Comparison of ENCODE assay signal across 12 mouse cellular contexts in genomic region chr1:131242956-131243355, GRCm38 (mm10). TPM values are rescaled to one million over a fixed set of nuclear protein-coding genes. Genes with fewer than 3 reads are reported as not detected.
DNase-seq lines count a peak whose midpoint lies in the region; ATAC-seq and TF ChIP-seq lines count a peak whose summit lies in the region.
"Had no signal": no experiment of that assay in that cellular context is flagged by ENCODE, and none has a peak within 500 bp of the region (broad histone marks: within the 10 kb centered on the region; RNA-seq: fewer than 3 reads in every experiment).

No protein-coding gene starts in this region.

- no peak for DNase-seq in heart, adult 9 months (ENCODE audit: low spot score in 2 of 2)
- DNase-seq in kidney, postnatal 0 days (ENCODE audit: low spot score) = no peak
- DNase-seq in kidney, adult 11 months = no peak
- no peak for DNase-seq in midbrain, embryonic 10.5 days (ENCODE audit: low spot score)
- no peak for DNase-seq in layer of hippocampus, postnatal 10 days (ENCODE audit: low spot score in 2 of 2)
- DNase-seq in frontal cortex, postnatal 36 days (ENCODE audit: low spot score in 2 of 2) = no peak
- DNase-seq: adrenal gland, postnatal 25 days; B cell, adult 2 months; cerebellum, postnatal 14 days had no signal

- peaks cover 64% of the 10 kb centered on the region for H3K4me1 ChIP-seq in heart, embryonic 12.5 days (replicated peaks)
- peaks cover 25% of the 10 kb centered on the region for H3K4me1 ChIP-seq in kidney, postnatal 0 days (replicated peaks; ENCODE audit: insufficient read depth, low read length)
- H3K4me1 ChIP-seq in midbrain, embryonic 15.5 days = peaks cover 29% of the 10 kb centered on the region
- H3K4me1 ChIP-seq in midbrain, embryonic 10.5 days = peaks cover 38% of the 10 kb centered on the region

- H3K9me3 ChIP-seq in heart, embryonic 12.5 days (replicated peaks) = no peaks in the 10 kb centered on the region
- H3K9me3 ChIP-seq in kidney, postnatal 0 days (replicated peaks; ENCODE audit: low read length) = no peaks in the 10 kb centered on the region
- no peaks in the 10 kb centered on the region for H3K9me3 ChIP-seq in midbrain, embryonic 15.5 days
- no peaks in the 10 kb centered on the region for H3K9me3 ChIP-seq in midbrain, embryonic 10.5 days (replicated peaks)
- H3K9me3 ChIP-seq: embryonic facial prominence, embryonic 10.5 days had no signal

- H3K4me3 ChIP-seq in heart, embryonic 12.5 days = no peak overlapping the region
- no peak overlapping the region for H3K4me3 ChIP-seq in kidney, postnatal 0 days (replicated peaks; ENCODE audit: low read depth, low read length)
- no peak overlapping the region for H3K4me3 ChIP-seq in midbrain, embryonic 15.5 days
- H3K4me3 ChIP-seq in midbrain, embryonic 10.5 days = no peak overlapping the region
- H3K4me3 ChIP-seq: embryonic facial prominence, embryonic 10.5 days had no signal

- H3K27ac ChIP-seq in heart, embryonic 12.5 days (ENCODE audit: poor library complexity, severe bottlenecking) = no peak overlapping the region
- no peak overlapping the region for H3K27ac ChIP-seq in kidney, postnatal 0 days
- no peak overlapping the region for H3K27ac ChIP-seq in midbrain, embryonic 15.5 days
- no peak overlapping the region for H3K27ac ChIP-seq in midbrain, embryonic 10.5 days (replicated peaks)
- H3K27ac ChIP-seq: embryonic facial prominence, embryonic 10.5 days had no signal

- no peak for TF ChIP-seq CTCF in kidney, postnatal 0 days (IDR thresholded peaks at IDR 0.05; ENCODE audit: low read depth)

- WGBS in heart, embryonic 12.5 days = 50% methylated on average over 6 of the region's 6 CpGs
- 45% methylated on average over 6 of the region's 6 CpGs for WGBS in kidney, postnatal 0 days
- WGBS in midbrain, embryonic 15.5 days = 68% methylated on average over 6 of the region's 6 CpGs
- 60% methylated on average over 6 of the region's 6 CpGs for WGBS in midbrain, embryonic 10.5 days

- no peaks in the 10 kb centered on the region for H3K36me3 ChIP-seq in heart, embryonic 12.5 days
- H3K36me3 ChIP-seq in kidney, postnatal 0 days (ENCODE audit: insufficient read depth, low read length) = no peaks in the 10 kb centered on the region
- no peaks in the 10 kb centered on the region for H3K36me3 ChIP-seq in midbrain, embryonic 15.5 days (replicated peaks)
- H3K36me3 ChIP-seq in midbrain, embryonic 10.5 days = no peaks in the 10 kb centered on the region
- H3K36me3 ChIP-seq: embryonic facial prominence, embryonic 10.5 days had no signal

- no peak overlapping the region for H3K9ac ChIP-seq in heart, embryonic 12.5 days
- H3K9ac ChIP-seq in kidney, postnatal 0 days (ENCODE audit: low read depth, low read length) = no peak overlapping the region
- no peak overlapping the region for H3K9ac ChIP-seq in midbrain, embryonic 15.5 days

- no peak for ATAC-seq in heart, embryonic 12.5 days (ENCODE audit: insufficient number of reproducible peaks, low FRiP score)
- ATAC-seq in kidney, postnatal 0 days (replicated peaks; ENCODE audit: low FRiP score, low read depth) = no peak
- ATAC-seq in midbrain, embryonic 15.5 days (replicated peaks) = no peak

- peak overlapping the region; percentile 97; the same call in 1 of the 2 replicates for H3K4me2 ChIP-seq in heart, embryonic 12.5 days
- H3K4me2 ChIP-seq in kidney, postnatal 0 days (ENCODE audit: low read length) = peak overlapping the region; percentile 10; the same call in 1 of the 2 replicates
- 0 out of 2 replicates have a peak overlapping the region, but pooled peaks have one; percentile 64 for H3K4me2 ChIP-seq in midbrain, embryonic 15.5 days

- H3K27me3 ChIP-seq in heart, embryonic 12.5 days (replicated peaks) = peaks cover 12% of the 10 kb centered on the region; the same call in 1 of the 2 replicates
- H3K27me3 ChIP-seq in kidney, postnatal 0 days (ENCODE audit: insufficient read depth, low read length) = no peaks in the 10 kb centered on the region
- peaks cover 21% of the 10 kb centered on the region; the same call in 1 of the 2 replicates for H3K27me3 ChIP-seq in midbrain, embryonic 15.5 days (replicated peaks)
- H3K27me3 ChIP-seq in midbrain, embryonic 10.5 days (ENCODE audit: low read depth, poor library complexity, severe bottlenecking) = peaks cover 90% of the 10 kb centered on the region

RNA-seq across cellular contexts. Expression of gene Rassf5, which starts 2.1 kb away (rescaled TPM):
- polyA plus RNA-seq in heart, embryonic 12.5 days (2016; fragmentation: Nextera tagmentation; extraction: Ambion mirVana) = 27.0 and 27.2 TPM in 2 replicates
- 3.4 and 3.8 TPM in 2 replicates for polyA plus RNA-seq in kidney, postnatal 0 days (2015; fragmentation: Nextera tagmentation; extraction: Ambion mirVana)
- polyA plus RNA-seq in midbrain, embryonic 15.5 days (2015; fragmentation: Nextera tagmentation; extraction: Ambion mirVana) = 3.2 and 3.6 TPM in 2 replicates
- polyA plus RNA-seq in midbrain, embryonic 10.5 days (2016; fragmentation: Nextera tagmentation; extraction: Ambion mirVana) = 0.93 and 1.0 TPM in 2 replicates
- total RNA-seq in layer of hippocampus, postnatal 10 days (2021) = 10 to 100 TPM; 20.0 to 21.0 TPM

RNA-seq across cellular contexts. Expression of gene Ikbke, which starts 36.5 kb away (rescaled TPM):
- polyA plus RNA-seq in heart, embryonic 12.5 days (2016; fragmentation: Nextera tagmentation; extraction: Ambion mirVana) = 2.8 and 3.4 TPM in 2 replicates
- 3.0 TPM in 2 replicates for polyA plus RNA-seq in kidney, postnatal 0 days (2015; fragmentation: Nextera tagmentation; extraction: Ambion mirVana)
- polyA plus RNA-seq in midbrain, embryonic 15.5 days (2015; fragmentation: Nextera tagmentation; extraction: Ambion mirVana) = 0.83 and 0.92 TPM in 2 replicates
- polyA plus RNA-seq in midbrain, embryonic 10.5 days (2016; fragmentation: Nextera tagmentation; extraction: Ambion mirVana) = 0.54 and 1.2 TPM in 2 replicates
- total RNA-seq in layer of hippocampus, postnatal 10 days (2021) = 1 to 10 TPM; 2.5 to 3.6 TPM

Comparison
In these comparisons a context has a peak if more than half of its experiments do, and no peak if none do; other contexts are left out.
1. H3K4me2 ChIP-seq: peak in every context shown above with its lines; median percentile 97 in heart, embryonic 12.5 days; 64 in midbrain, embryonic 15.5 days; 10 in kidney, postnatal 0 days.